Mouse (Mus musculus) liver, embryonic 18 days (tissue): Measurements from ENCODE around the gene Cysrt1. TPM values are rescaled to one million over a fixed set of nuclear protein-coding genes. Genes with fewer than 3 reads are reported as not detected.

Experiments
- polyA plus RNA-seq: library from polyadenylated mRNA; depleted of rRNA; stranded (reverse); fragments of >200 nt; gene quantifications from 2 replicates; pipeline ENCODE4 v1.2.3, GENCODE M21; 2012; rRNA removed

The Cysrt1 gene
- polyA plus RNA-seq: not detected in 2 replicates

DNA sequence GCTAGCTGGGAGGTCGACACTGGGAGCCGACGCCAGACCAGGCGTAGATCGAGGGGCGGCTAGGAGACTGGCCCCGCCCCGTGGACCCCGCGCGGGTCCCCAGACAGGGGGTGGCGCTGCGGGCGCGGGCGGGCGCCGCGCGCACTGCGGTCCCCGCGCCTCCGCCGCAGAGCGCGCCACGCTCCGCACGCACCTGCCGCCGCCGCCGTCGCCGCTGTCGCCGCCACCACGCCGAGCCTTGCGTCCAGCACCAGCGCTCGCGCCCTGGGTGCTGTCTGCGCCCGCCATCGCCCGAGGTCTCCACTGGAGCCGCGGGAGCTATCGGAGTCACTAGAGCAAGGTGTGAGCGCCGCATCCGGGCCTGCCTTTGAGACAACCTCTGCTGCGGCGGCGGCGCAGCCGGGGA lies at the start of gene Cysrt1, which contains the start of gene Rnf208:
Cysrt1 (minus strand) TSS at position 352 of the 406 bp plus-strand sequence.
Rnf208 (plus strand) TSS at position 155 of the 406 bp plus-strand sequence.

GRCm38 (mm10) chr2:25289651-25290050 lies 47.4 kb upstream of the Cysrt1 start, which contains the start of gene Lrrc26:
Lrrc26 (plus strand) TSS chr2:25289915.

GRCm38 (mm10) chr2:25287927-25288649 lies 45.8 kb upstream of the Cysrt1 start, which contains the start of gene Tmem210:
Tmem210 (plus strand) TSS chr2:25288145.

DNA sequence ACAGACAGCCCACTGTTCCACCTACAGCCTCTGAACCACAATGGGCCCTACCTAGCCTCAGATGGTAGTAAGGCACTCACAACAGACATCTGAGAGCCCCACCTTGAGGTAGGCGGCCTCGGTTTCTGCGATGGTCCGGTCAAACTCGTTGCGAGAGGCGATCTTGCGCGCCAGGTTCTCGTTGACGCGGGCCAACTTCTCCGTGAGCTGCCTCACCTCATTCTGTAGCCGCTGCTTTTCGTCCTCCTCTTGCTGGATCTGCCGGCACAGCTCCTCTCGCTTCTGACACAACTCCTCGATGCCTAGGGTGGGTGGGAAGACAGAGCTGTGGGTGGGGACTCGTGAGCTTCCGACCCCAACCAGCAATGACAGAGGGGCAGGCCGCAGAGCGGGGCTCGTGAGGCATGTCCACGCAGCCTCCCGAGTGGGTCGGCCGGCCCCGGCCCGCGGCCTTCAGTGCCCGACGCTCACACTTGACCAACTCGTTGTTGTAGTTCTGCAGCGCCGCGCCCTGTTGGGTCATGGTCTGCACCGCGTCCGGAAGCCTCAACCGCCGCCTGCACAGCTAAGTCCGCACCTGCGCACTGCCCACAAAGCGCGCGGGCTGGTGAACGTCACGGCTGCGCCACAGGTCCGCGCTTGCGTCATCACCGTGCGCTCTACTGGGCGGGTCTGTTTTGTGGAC lies 29.7 kb upstream of the Cysrt1 start, which contains the start of the genes Ssna1 and Anapc2:
Ssna1 (minus strand) TSS at position 612 of the 685 bp plus-strand sequence.
Anapc2 (plus strand) TSS at position 652 of the 685 bp plus-strand sequence.

DNA sequence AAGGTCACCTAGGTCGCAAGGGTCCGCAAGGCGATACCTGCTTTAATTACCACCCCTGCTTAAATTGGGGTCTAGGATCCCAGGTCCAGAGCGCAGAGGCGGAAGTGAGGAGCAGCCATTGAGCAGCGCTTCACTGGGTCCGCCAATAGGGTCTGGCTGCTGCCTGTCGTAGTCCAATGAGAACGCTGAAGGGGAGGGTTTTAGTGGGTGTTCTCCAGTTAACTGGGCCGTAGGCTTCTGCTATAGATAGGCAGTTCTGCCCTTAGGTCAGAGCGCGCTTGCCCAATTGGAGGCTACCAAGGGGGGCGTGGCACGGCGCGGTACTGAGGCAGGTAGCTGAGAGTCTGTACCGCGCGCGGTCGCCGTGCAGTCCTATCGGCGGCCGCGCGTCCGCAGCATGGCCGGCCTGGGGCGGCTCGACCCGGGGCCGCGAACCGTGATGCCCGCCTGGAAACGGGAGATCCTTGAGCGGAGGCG lies 20.1 kb upstream of the Cysrt1 start, which contains the start of gene Tprn:
Tprn (plus strand) TSS at position 328 of the 477 bp plus-strand sequence.

DNA sequence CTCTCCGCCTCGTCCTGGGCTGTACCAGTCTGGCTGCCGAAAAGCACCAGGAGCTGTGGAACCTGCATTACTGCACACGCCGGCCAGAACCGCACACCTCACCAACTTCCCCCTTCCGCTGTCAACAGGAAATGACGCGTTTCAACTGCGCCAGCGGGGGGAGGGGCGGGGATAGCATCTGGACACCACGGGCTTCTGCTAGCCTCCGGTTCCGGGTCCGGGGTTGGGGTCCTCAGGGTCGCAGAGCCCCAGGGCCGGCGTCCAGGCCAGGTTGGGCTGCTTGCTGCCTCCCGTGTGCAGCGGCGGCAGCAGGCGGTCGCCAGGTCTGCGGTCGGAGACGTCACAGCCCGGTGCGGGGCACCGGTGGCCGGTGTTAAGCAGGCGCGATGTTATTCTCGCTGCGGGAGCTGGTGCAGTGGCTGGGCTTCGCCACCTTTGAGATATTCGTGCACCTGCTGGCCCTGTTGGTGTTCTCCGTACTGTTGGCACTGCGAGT lies 13.1 kb upstream of the Cysrt1 start, which contains the start of gene Tmem203:
Tmem203 (plus strand) TSS at position 156 of the 496 bp plus-strand sequence.

DNA sequence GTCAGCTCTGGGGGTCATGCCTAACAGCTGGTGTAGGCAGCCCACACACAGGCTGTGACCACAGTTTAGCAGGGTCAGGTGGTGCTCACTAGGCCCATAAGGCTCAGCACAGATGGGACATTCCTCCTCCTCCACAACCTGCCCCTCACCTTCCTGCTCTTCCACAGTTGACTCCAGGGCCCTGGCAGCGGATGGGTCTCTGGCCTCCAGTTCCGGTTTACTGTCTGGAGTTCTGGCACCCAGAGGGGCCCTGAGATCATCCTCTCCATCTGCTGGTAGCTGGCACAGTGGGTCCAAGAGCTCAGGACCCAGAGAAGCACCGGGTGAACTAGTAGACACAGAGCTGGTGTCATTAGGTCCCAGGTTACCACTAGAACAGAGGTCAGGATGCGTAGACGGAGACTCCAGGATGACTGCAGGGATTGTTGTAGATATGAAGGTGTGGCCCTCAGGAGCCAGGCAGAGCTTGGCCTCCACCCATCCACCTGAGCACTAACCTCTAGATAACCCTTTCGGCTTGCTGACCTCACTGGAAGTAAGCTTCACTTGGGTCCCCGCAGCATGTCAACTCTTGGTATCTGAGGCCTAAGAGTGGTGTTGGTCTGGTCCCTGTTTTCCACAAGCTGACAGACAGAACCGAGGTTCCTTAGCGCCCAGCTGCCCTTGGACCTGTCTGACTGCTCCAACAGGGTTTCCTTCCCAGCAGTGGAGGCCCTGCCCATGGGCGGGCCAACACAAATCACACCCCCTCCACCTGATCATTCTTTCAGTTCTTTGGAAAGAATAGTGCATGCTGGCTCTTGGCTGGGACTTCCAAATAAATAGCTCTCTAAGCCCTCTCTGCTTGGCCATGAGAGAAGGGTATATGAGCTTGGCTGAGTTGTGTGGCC lies 4.2 kb upstream of the Cysrt1 start, which contains the start of gene AL732309.1:
AL732309.1 (minus strand) TSS at position 681 of the 890 bp plus-strand sequence.

DNA sequence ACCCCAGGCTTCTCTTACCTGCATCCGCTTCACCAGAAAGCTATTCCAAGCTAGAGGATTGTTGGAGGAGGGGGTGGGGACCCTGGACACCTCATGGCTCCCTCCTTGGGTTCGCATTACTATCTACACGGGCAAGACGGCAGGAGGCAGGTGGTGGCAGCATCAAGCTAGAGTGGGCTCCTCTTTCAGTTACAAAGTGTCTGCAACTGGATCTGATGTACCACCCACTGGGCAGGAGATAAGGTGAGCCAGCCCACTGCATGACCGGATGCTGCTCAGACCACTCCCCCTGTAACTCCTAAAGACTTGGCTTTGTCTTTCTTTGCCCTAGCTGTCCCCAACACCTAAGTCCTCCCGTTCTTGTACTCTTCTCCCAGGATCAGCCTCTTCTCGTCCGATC lies 5.6 kb downstream of the Cysrt1 start, which contains the start of gene Rnf224:
Rnf224 (minus strand) TSS at position 174 of the 400 bp plus-strand sequence.

GRCm38 (mm10) chr2:25234050-25234449 lies 8.2 kb downstream of the Cysrt1 start, which contains the start of gene Slc34a3:
Slc34a3 (minus strand) TSS chr2:25234364.

DNA sequence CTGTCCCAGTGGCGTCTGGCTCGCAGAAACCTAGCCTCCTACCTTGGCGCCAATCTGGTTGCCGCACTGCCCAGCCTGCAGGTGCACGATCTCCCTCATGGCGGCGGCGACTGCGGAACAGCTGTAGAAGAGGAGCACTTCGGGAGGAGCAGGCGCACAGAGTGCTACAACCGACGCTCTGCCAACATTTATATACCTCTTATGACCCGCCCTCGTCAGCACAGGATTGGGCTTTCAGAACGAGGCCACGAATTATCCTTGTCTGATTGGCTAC lies 17.8 kb downstream of the Cysrt1 start, which contains the start of gene Tubb4b:
Tubb4b (minus strand) TSS at position 211 of the 274 bp plus-strand sequence.

GRCm38 (mm10) chr2:25218445-25218844 lies 23.8 kb downstream of the Cysrt1 start, which contains the start of gene Fam166a:
Fam166a (plus strand) TSS chr2:25218745.

DNA sequence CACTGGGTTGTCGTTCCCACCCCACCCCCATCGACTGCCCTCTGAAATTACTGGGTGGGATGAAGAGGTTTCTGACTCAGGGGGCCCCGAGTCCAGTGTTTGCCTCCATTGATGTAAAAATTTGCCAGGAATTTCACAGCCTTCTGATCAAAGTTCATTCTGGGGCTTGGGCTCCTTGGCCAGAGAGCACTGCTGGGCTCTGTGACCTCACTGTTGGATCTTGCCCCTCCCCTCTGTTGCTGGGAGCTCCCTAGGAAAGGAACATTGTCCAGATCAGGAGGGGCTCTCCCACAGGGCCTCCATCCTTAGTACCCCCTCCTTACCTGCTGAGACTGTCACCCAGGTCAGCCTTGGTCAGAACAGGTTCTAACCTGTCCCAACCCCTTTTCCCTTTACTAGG lies 27.8 kb downstream of the Cysrt1 start, which contains the start of gene Stpg3:
Stpg3 (minus strand) TSS at position 194 of the 400 bp plus-strand sequence.

DNA sequence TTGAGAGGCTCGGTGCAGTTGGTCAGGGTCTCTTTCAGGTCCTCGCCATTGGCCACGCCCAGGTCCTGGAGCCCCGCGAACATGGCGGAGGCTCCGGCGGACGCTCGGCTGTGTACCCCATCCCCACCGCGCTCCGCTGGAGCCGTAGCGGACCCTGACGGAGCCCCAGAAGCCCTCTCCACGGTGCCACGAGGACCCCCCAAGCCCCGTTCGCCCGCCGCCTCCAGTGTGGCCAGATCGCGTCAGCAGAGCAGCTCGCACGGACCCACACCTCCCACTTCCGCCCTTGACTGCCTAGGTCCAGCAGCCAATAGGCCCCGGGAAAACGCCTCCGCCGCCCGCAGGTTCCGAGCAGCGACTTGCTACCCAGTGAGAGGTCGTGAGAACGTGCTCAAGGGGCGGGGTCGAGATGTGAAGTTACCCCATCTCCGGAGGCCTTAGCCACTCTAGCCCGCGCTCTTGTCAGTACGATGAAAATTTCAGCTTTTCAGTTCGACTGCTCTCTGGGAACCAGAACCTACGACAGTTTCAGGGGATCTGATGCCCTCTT lies 31.1 kb downstream of the Cysrt1 start, which contains the start of gene Nelfb:
Nelfb (minus strand) TSS at position 369 of the 550 bp plus-strand sequence.

GRCm38 (mm10) chr2:25196172-25196954 lies 45.9 kb downstream of the Cysrt1 start, which contains the start of gene Tor4a:
Tor4a (minus strand) TSS chr2:25196886.

Other genes starting within 250 kb of the Cysrt1 start
- gene Nsmf, start 188.1 kb downstream of the Cysrt1 start, polyA plus RNA-seq: 31.2 and 35.7 TPM in 2 replicates
- gene Entpd8, start 162.1 kb downstream of the Cysrt1 start, polyA plus RNA-seq: 36.7 and 53.2 TPM in 2 replicates
- 0.72 and 0.76 TPM in 2 replicates for gene Noxa1, start 147.3 kb downstream of the Cysrt1 start, polyA plus RNA-seq
- gene Nrarp, start 61.7 kb downstream of the Cysrt1 start, polyA plus RNA-seq: 2.5 and 3.5 TPM in 2 replicates
- gene Tor4a, start 45.6 kb downstream of the Cysrt1 start, polyA plus RNA-seq: 6.2 and 6.6 TPM in 2 replicates
- gene Nelfb, start 31.0 kb downstream of the Cysrt1 start, polyA plus RNA-seq: 17.8 and 19.8 TPM in 2 replicates
- not detected in 2 replicates for gene Stpg3, start 27.8 kb downstream of the Cysrt1 start, polyA plus RNA-seq
- gene Fam166a, start 23.7 kb downstream of the Cysrt1 start, polyA plus RNA-seq: not detected in 2 replicates
- gene Tubb4b, start 17.8 kb downstream of the Cysrt1 start, polyA plus RNA-seq: 344 and 395 TPM in 2 replicates
- 0.05 TPM in 1 of 2 replicates, not detected in the other for gene Slc34a3, start 8.1 kb downstream of the Cysrt1 start, polyA plus RNA-seq
- 0.02 TPM in 1 of 2 replicates, not detected in the other for gene Rnf224, start 5.7 kb downstream of the Cysrt1 start, polyA plus RNA-seq
- 0.78 TPM in 2 replicates for gene Rnf208, start 197 bp downstream of the Cysrt1 start, polyA plus RNA-seq
- 4.5 and 4.6 TPM in 2 replicates for gene AL732309.1, start 4.4 kb upstream of the Cysrt1 start, polyA plus RNA-seq
- gene Tmem203, start 13.0 kb upstream of the Cysrt1 start, polyA plus RNA-seq: 12.7 and 14.9 TPM in 2 replicates
- 2.4 and 3.4 TPM in 2 replicates for gene Tprn, start 20.2 kb upstream of the Cysrt1 start, polyA plus RNA-seq
- gene Ssna1, start 30.0 kb upstream of the Cysrt1 start, polyA plus RNA-seq: 48.3 and 51.8 TPM in 2 replicates
- 19.6 and 21.3 TPM in 2 replicates for gene Anapc2, start 30.0 kb upstream of the Cysrt1 start, polyA plus RNA-seq
- not detected in 2 replicates for gene Tmem210, start 45.7 kb upstream of the Cysrt1 start, polyA plus RNA-seq
- gene Lrrc26, start 47.5 kb upstream of the Cysrt1 start, polyA plus RNA-seq: 0.05 TPM in 1 of 2 replicates, not detected in the other
- gene Grin1, start 76.7 kb upstream of the Cysrt1 start, polyA plus RNA-seq: 0.01 TPM in 1 of 2 replicates, not detected in the other
- gene Man1b1, start 89.9 kb upstream of the Cysrt1 start, polyA plus RNA-seq: 5.0 and 5.1 TPM in 2 replicates
- gene Dpp7, start 113.9 kb upstream of the Cysrt1 start, polyA plus RNA-seq: 16.5 and 17.1 TPM in 2 replicates
- 7.3 and 8.2 TPM in 2 replicates for gene Uap1l1, start 123.2 kb upstream of the Cysrt1 start, polyA plus RNA-seq
- gene Sapcd2, start 129.9 kb upstream of the Cysrt1 start, polyA plus RNA-seq: 8.4 and 10.1 TPM in 2 replicates
- gene Entpd2, start 153.4 kb upstream of the Cysrt1 start, polyA plus RNA-seq: 6.0 and 7.2 TPM in 2 replicates
- 6.9 and 7.6 TPM in 2 replicates for gene Npdc1, start 156.9 kb upstream of the Cysrt1 start, polyA plus RNA-seq
- gene Fut7, start 180.8 kb upstream of the Cysrt1 start, polyA plus RNA-seq: 0.87 and 0.96 TPM in 2 replicates
- 2.1 and 2.4 TPM in 2 replicates for gene Abca2, start 186.3 kb upstream of the Cysrt1 start, polyA plus RNA-seq
- gene Clic3, start 214.4 kb upstream of the Cysrt1 start, polyA plus RNA-seq: 1.8 and 2.3 TPM in 2 replicates
- gene Paxx, start 218.6 kb upstream of the Cysrt1 start, polyA plus RNA-seq: 12.5 and 13.0 TPM in 2 replicates
- gene Ptgds, start 227.6 kb upstream of the Cysrt1 start, polyA plus RNA-seq: 0.68 and 0.72 TPM in 2 replicates